Comparison of ENCODE assay signal across 29 mouse cellular contexts in genomic region chr6:48831141-48831540, GRCm38 (mm10). TPM values are rescaled to one million over a fixed set of nuclear protein-coding genes. Genes with fewer than 3 reads are reported as not detected.
DNase-seq lines count a peak whose midpoint lies in the region; ATAC-seq and TF ChIP-seq lines count a peak whose summit lies in the region.
"Had no signal": no experiment of that assay in that cellular context is flagged by ENCODE, and none has a peak within 500 bp of the region (broad histone marks: within the 10 kb centered on the region; RNA-seq: fewer than 3 reads in every experiment).

No protein-coding gene starts in this region.

- H3K9me3 ChIP-seq in liver, embryonic 11.5 days (ENCODE audit: control insufficient read depth, low read length), result no peaks in the 10 kb centered on the region
- no peaks in the 10 kb centered on the region for H3K9me3 ChIP-seq in stomach, embryonic 15.5 days
- H3K9me3 ChIP-seq: heart, embryonic 12.5 days; hindbrain, embryonic 10.5 days; liver, embryonic 13.5 days had no signal

- ATAC-seq in liver, embryonic 11.5 days (replicated peaks; ENCODE audit: low FRiP score), result no peak
- no peak for ATAC-seq in stomach, embryonic 15.5 days (ENCODE audit: insufficient read depth, low FRiP score, low read depth)
- ATAC-seq: CD4-positive, CD25-positive, alpha-beta regulatory T cell, adult 4 months; forebrain, embryonic 14.5 days; hindbrain, embryonic 16.5 days had no signal

- H3K4me2 ChIP-seq in liver, embryonic 11.5 days, result no peak overlapping the region
- H3K4me2 ChIP-seq in stomach, embryonic 15.5 days, result no peak overlapping the region
- H3K4me2 ChIP-seq: heart, embryonic 12.5 days; liver, embryonic 13.5 days; lung, embryonic 14.5 days had no signal

- no peak for TF ChIP-seq POLR2A in liver, adult 2 months (IDR thresholded peaks at IDR 0.05; ENCODE audit: extremely low read depth, insufficient read depth, low read length)
- no peak for TF ChIP-seq POLR2A in bone marrow macrophage, adult 2 months (IDR thresholded peaks at IDR 0.05; ENCODE audit: borderline replicate concordance, low read depth, low read length)

- H3K36me3 ChIP-seq in liver, adult 2 months (ENCODE audit: control insufficient read depth, insufficient read depth, low read length), result peaks cover 9% of the 10 kb centered on the region
- H3K36me3 ChIP-seq in liver, embryonic 11.5 days (ENCODE audit: control insufficient read depth, insufficient read depth, low read length), result peaks cover 14% of the 10 kb centered on the region
- peaks cover 38% of the 10 kb centered on the region for H3K36me3 ChIP-seq in stomach, embryonic 15.5 days

- H3K9ac ChIP-seq in liver, adult 2 months (ENCODE audit: low read depth, low read length), result no peak overlapping the region
- no peak overlapping the region for H3K9ac ChIP-seq in liver, embryonic 11.5 days (ENCODE audit: low read depth, low read length)
- no peak overlapping the region for H3K9ac ChIP-seq in stomach, embryonic 15.5 days
- H3K9ac ChIP-seq: heart, embryonic 12.5 days; liver, embryonic 13.5 days; lung, embryonic 14.5 days had no signal

- peak; percentile 64 for DNase-seq in adrenal gland, postnatal 14 days
- DNase-seq in adrenal gland, adult 18-20 months (ENCODE audit: low spot score in 2 of 2), result no peak
- DNase-seq in liver, adult 2 months (ENCODE audit: extremely low read depth, low read depth, low spot score), result no peak
- no peak for DNase-seq in liver, embryonic 11.5 days (ENCODE audit: low spot score)
- no peak for DNase-seq in layer of hippocampus, adult 9-11 months
- DNase-seq: cerebellum, adult 11-12 months; cerebellum, postnatal 14 days; gastrocnemius, postnatal 10 days; heart, postnatal 10 days; kidney, adult 2 months; layer of hippocampus, postnatal 36 days; liver, embryonic 13.5 days; lung, embryonic 14.5 days; lung, postnatal 4 days had no signal

- TF ChIP-seq CTCF in liver, adult 2 months (IDR thresholded peaks at IDR 0.05; ENCODE audit: low read depth, low read length), result no peak
- TF ChIP-seq CTCF in bone marrow macrophage, adult 2 months (IDR thresholded peaks at IDR 0.05; ENCODE audit: low read depth, low read length), result no peak

- WGBS in liver, adult 2 months, result 79% methylated on average over 5 of the region's 5 CpGs
- 89% methylated on average over 5 of the region's 5 CpGs for WGBS in liver, embryonic 11.5 days
- WGBS in stomach, embryonic 15.5 days, result 82% methylated on average over 5 of the region's 5 CpGs

- peak overlapping the region; percentile 61 for H3K27ac ChIP-seq in liver, adult 2 months (replicated peaks; ENCODE audit: insufficient read depth, low read depth, low read length)
- H3K27ac ChIP-seq in liver, embryonic 11.5 days (ENCODE audit: low read depth, low read length), result no peak overlapping the region
- H3K27ac ChIP-seq in bone marrow macrophage, adult 2 months (ENCODE audit: insufficient read depth, low read depth, low read length), result peak overlapping the region; percentile 88
- H3K27ac ChIP-seq in stomach, embryonic 15.5 days, result peak overlapping the region; percentile 40; the same call in 1 of the 2 replicates
- H3K27ac ChIP-seq: hindbrain, embryonic 10.5 days; kidney, postnatal 0 days had no signal

- H3K79me2 ChIP-seq in liver, adult 2 months (ENCODE audit: control insufficient read depth, insufficient read depth, low read length), result no peaks in the 10 kb centered on the region

- no peak overlapping the region for H3K4me3 ChIP-seq in liver, adult 2 months (ENCODE audit: insufficient read depth, low read depth, low read length)
- H3K4me3 ChIP-seq in liver, embryonic 11.5 days (ENCODE audit: low read depth, low read length), result no peak overlapping the region
- H3K4me3 ChIP-seq in bone marrow macrophage, adult 2 months (ENCODE audit: insufficient read depth, low read length), result no peak overlapping the region
- H3K4me3 ChIP-seq in stomach, embryonic 15.5 days (replicated peaks), result no peak overlapping the region
- H3K4me3 ChIP-seq: erythroblast, embryonic 14.5 days; heart, embryonic 12.5 days; hindbrain, embryonic 10.5 days; liver, embryonic 13.5 days had no signal

- H3K27me3 ChIP-seq in liver, adult 2 months (ENCODE audit: control insufficient read depth, insufficient read depth, low read length), result no peaks in the 10 kb centered on the region
- H3K27me3 ChIP-seq in liver, embryonic 11.5 days (replicated peaks; ENCODE audit: control insufficient read depth, insufficient read depth, low read length), result no peaks in the 10 kb centered on the region
- H3K27me3 ChIP-seq in stomach, embryonic 15.5 days (replicated peaks), result no peaks in the 10 kb centered on the region
- H3K27me3 ChIP-seq: heart, embryonic 12.5 days; liver, embryonic 13.5 days had no signal

- H3K4me1 ChIP-seq in liver, adult 2 months (ENCODE audit: control insufficient read depth, insufficient read depth, low read length), result peaks cover 15% of the 10 kb centered on the region
- no peaks in the 10 kb centered on the region; the same call in 1 of the 2 replicates for H3K4me1 ChIP-seq in liver, embryonic 11.5 days (replicated peaks; ENCODE audit: control insufficient read depth, insufficient read depth, low read length)
- H3K4me1 ChIP-seq in bone marrow macrophage, adult 2 months (ENCODE audit: control insufficient read depth, insufficient read depth, low read length), result peaks cover 70% of the 10 kb centered on the region
- H3K4me1 ChIP-seq in stomach, embryonic 15.5 days, result peaks cover 4% of the 10 kb centered on the region; the same call in 1 of the 2 replicates

RNA-seq across cellular contexts. Expression of gene Tmem176a, which starts 9.6 kb away (rescaled TPM):
- total RNA-seq in adrenal gland, postnatal 14 days (2021), result 139 and 181 TPM in 2 replicates
- total RNA-seq in adrenal gland, adult 18-20 months (2021), result 100 to 1,000 TPM; 277 to 350 TPM
- total RNA-seq in liver, adult 2 months (2014; rRNA removed), result 71.4 and 98.0 TPM in 2 replicates
- polyA plus RNA-seq in liver, adult 2 months (2012; rRNA removed), result 225 and 241 TPM in 2 replicates
- 56.6 and 66.1 TPM in 2 replicates for polyA plus RNA-seq in liver, embryonic 11.5 days (2014; fragmentation: Nextera tagmentation; extraction: Ambion mirVana)
- 376 and 481 TPM in 2 replicates for polyA plus RNA-seq in bone marrow macrophage, adult 2 months (2012; ENCODE audit: insufficient read depth, insufficient read length, missing spikeins)
- 140 and 144 TPM in 2 replicates for polyA plus RNA-seq in stomach, embryonic 15.5 days (2015; fragmentation: Nextera tagmentation; extraction: Ambion mirVana)

RNA-seq across cellular contexts. Expression of gene Tmem176b, which starts 10.2 kb away (rescaled TPM):
- total RNA-seq in adrenal gland, postnatal 14 days (2021), result 293 and 324 TPM in 2 replicates
- total RNA-seq in adrenal gland, adult 18-20 months (2021), result 100 to 1,000 TPM; 514 to 636 TPM
- 92.9 and 152 TPM in 2 replicates for total RNA-seq in liver, adult 2 months (2014; rRNA removed)
- polyA plus RNA-seq in liver, adult 2 months (2012; rRNA removed), result 392 and 394 TPM in 2 replicates
- polyA plus RNA-seq in liver, embryonic 11.5 days (2014; fragmentation: Nextera tagmentation; extraction: Ambion mirVana), result 105 and 118 TPM in 2 replicates
- 992 and 1,024 TPM in 2 replicates for polyA plus RNA-seq in bone marrow macrophage, adult 2 months (2012; ENCODE audit: insufficient read depth, insufficient read length, missing spikeins)
- polyA plus RNA-seq in stomach, embryonic 15.5 days (2015; fragmentation: Nextera tagmentation; extraction: Ambion mirVana), result 314 and 315 TPM in 2 replicates

RNA-seq across cellular contexts. Expression of gene Aoc1, which starts 41.6 kb away (rescaled TPM):
- total RNA-seq in adrenal gland, postnatal 14 days (2021), result not detected in 2 replicates
- total RNA-seq in adrenal gland, adult 18-20 months (2021), result not detected
- total RNA-seq in liver, adult 2 months (2014; rRNA removed), result 0.09 and 0.20 TPM in 2 replicates
- polyA plus RNA-seq in liver, adult 2 months (2012; rRNA removed), result 0.14 and 0.17 TPM in 2 replicates
- polyA plus RNA-seq in liver, embryonic 11.5 days (2014; fragmentation: Nextera tagmentation; extraction: Ambion mirVana), result not detected in 2 replicates
- not detected in 2 replicates for polyA plus RNA-seq in bone marrow macrophage, adult 2 months (2012; ENCODE audit: insufficient read depth, insufficient read length, missing spikeins)
- polyA plus RNA-seq in stomach, embryonic 15.5 days (2015; fragmentation: Nextera tagmentation; extraction: Ambion mirVana), result 2.3 and 3.6 TPM in 2 replicates
- total RNA-seq: gastrocnemius, postnatal 10 days; heart, postnatal 10 days; layer of hippocampus, adult 18-20 months; layer of hippocampus, postnatal 36 days; left cerebral cortex, postnatal 10 days; midbrain, postnatal 0 days had no signal
- polyA plus RNA-seq: embryonic facial prominence, embryonic 11.5 days; erythroblast, embryonic 14.5 days; forebrain, embryonic 14.5 days; heart, embryonic 12.5 days; hindbrain, embryonic 10.5 days; hindbrain, embryonic 16.5 days; limb, embryonic 11.5 days; liver, embryonic 13.5 days; lung, embryonic 14.5 days; neural tube, embryonic 14.5 days had no signal
